Mouse (Mus musculus): ENCODE measurements around the gene Dbn1. TPM values are rescaled to one million over a fixed set of nuclear protein-coding genes. Genes with fewer than 3 reads are reported as not detected.

Gene Dbn1
- polyA plus RNA-seq, 1 experiment, result 809 TPM

GRCm38 (mm10) chr13:55523951-55524600 lies 36.2 kb upstream of the Dbn1 start:
- DNase-seq (ENCODE audit: low read depth), result no peak
- TF ChIP-seq POLR2A (IDR thresholded peaks at IDR 0.05; ENCODE audit: borderline replicate concordance, extremely low read depth, insufficient read depth, insufficient read length, poor library complexity, severe bottlenecking) (no peak), CTCF (IDR thresholded peaks at IDR 0.05; ENCODE audit: borderline replicate concordance, extremely low read depth, insufficient read depth, insufficient read length) (no peak)

- no peak for TF ChIP-seq POLR2A (IDR thresholded peaks at IDR 0.05; ENCODE audit: borderline replicate concordance, extremely low read depth, insufficient read depth, insufficient read length, poor library complexity, severe bottlenecking)
- no peak for TF ChIP-seq CTCF (IDR thresholded peaks at IDR 0.05; ENCODE audit: borderline replicate concordance, extremely low read depth, insufficient read depth, insufficient read length)
- no peak for DNase-seq (ENCODE audit: low read depth)
These were observed 35.4 kb upstream of the Dbn1 start for GRCm38 (mm10) chr13:55523278-55523677.

DNA sequence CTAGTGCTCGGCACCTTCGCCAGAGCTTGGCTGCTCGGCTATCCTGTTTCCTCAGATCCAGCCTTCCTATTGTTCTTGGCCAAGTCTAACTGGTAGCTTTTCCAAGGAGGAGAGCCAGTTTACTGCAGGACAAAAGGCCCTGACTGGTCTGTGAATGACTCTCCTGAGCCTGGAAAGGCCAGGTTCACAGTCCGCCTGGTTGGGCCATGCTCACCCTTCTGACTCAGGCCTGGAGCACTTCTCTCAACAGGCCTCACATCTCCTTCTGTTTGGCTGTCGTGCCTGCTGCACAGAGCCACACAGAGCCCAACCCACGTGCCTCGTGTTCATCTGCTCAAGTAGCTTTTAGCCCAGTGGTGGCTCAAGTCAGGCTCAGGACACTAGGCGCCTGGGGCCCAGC lies 34.8 kb upstream of the Dbn1 start:
- DNase-seq (ENCODE audit: low read depth), result no peak
- TF ChIP-seq CTCF (IDR thresholded peaks at IDR 0.05; ENCODE audit: borderline replicate concordance, extremely low read depth, insufficient read depth, insufficient read length) (no peak), POLR2A (IDR thresholded peaks at IDR 0.05; ENCODE audit: borderline replicate concordance, extremely low read depth, insufficient read depth, insufficient read length, poor library complexity, severe bottlenecking) (no peak)

DNA sequence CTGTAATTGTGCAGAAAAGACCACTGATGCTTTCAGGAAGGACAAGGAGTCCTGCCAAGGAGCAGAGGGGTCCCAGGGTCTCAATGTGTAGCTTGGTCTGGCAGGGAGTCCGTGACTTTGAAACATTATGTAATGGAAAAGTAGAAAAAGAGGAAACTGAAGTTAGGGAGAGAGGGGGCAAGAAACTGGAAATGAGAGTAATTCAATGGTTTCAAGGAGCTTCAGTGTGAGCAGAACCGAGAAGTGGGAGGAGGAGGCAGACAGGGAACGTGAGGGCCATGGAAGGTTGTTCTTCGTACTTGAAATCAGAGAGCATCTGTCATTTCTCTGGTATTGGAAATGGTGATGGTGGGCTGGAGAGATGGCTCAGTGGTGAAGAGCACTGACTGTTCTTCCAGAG lies 31.7 kb upstream of the Dbn1 start:
- TF ChIP-seq POLR2A (IDR thresholded peaks at IDR 0.05; ENCODE audit: borderline replicate concordance, extremely low read depth, insufficient read depth, insufficient read length, poor library complexity, severe bottlenecking), result no peak
- TF ChIP-seq CTCF (IDR thresholded peaks at IDR 0.05; ENCODE audit: borderline replicate concordance, extremely low read depth, insufficient read depth, insufficient read length), result no peak
- DNase-seq (ENCODE audit: low read depth), result no peak

DNA sequence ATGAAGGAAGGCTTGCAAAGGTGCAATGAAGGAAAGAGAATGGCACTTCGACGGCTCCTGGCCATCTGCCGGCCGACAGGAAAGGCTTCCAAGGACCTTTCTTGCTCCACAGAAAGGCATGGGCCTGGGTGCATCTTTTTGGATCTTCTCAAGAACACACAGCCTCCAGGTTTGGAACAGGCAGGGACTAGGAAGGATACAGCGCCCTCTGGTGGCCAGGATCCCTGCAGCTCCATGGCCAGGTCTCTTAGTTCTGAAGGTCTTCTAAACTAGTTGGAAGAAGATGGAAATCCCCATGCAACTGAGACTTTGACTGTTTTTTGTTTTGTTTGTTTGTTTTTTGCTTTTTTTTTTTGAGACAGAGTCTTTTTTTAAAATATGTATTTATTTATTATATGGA lies 29.0 kb upstream of the Dbn1 start:
- peak; percentile 93 for DNase-seq (ENCODE audit: low read depth)
- TF ChIP-seq POLR2A (IDR thresholded peaks at IDR 0.05; ENCODE audit: borderline replicate concordance, extremely low read depth, insufficient read depth, insufficient read length, poor library complexity, severe bottlenecking), result no peak
- TF ChIP-seq CTCF (IDR thresholded peaks at IDR 0.05; ENCODE audit: borderline replicate concordance, extremely low read depth, insufficient read depth, insufficient read length), result peak; percentile 96

DNA sequence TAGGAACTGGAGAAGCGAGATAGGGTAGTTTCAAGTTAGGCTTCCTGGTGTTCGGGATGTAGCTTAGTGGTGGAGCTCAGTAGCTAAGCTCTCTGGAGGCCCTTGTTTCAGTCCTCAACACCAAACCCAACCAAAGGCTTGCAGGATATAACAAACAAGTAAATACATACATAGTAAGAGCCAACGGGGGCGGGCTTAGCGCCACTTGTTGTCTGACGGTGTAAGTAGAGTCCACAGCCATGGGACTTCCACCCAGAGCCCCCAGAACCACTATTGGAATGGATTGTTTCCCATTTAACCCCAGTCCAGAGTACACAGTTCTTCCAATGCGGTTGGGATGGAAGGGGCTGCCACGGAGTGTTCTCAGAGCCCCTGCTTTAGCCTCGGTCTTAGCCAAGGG lies 25.9 kb upstream of the Dbn1 start:
- no peak for DNase-seq (ENCODE audit: low read depth)
- no peak for TF ChIP-seq POLR2A (IDR thresholded peaks at IDR 0.05; ENCODE audit: borderline replicate concordance, extremely low read depth, insufficient read depth, insufficient read length, poor library complexity, severe bottlenecking)
- TF ChIP-seq CTCF (IDR thresholded peaks at IDR 0.05; ENCODE audit: borderline replicate concordance, extremely low read depth, insufficient read depth, insufficient read length), result no peak

DNA sequence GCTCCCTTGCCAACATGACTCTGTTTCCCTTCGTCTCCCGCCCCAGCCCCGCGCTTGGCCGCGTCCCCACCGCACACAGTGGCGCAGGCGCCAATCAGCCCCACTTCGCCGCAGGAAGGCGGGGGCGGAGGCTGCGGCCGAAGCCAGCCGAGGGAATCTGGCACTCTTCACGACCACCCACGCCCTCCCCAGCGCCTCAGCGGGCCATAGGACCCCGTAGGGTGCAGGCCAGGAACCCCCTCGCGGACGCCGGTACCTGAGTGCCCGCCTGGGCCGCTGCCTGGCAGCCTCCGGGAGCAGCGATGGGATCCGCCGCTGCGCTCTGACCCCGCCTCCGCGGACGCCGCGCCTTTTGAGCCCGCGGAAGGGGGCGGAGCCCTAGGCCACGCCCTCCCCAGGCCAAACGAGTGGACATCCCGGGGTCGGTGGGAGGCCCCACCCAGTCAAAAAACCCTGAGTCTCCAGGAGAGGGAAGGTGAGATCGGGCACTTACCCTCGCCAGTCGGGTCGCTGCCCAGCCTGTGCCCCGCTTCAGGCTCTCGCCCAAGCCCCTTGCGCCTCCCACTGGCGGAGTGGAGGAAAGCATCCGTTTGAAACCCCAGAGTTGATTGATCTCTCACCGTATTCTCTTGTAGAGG lies 25.3 kb upstream of the Dbn1 start, which contains the start of gene Pdlim7:
TSS of gene Pdlim7 (minus strand) at position 566 of the 638 bp plus-strand sequence.
- TF ChIP-seq CTCF (IDR thresholded peaks at IDR 0.05; ENCODE audit: borderline replicate concordance, extremely low read depth, insufficient read depth, insufficient read length), result peak; percentile 92
- TF ChIP-seq POLR2A (IDR thresholded peaks at IDR 0.05; ENCODE audit: borderline replicate concordance, extremely low read depth, insufficient read depth, insufficient read length, poor library complexity, severe bottlenecking), result peak; percentile 100
- DNase-seq (ENCODE audit: low read depth), result peak; percentile 89

- DNase-seq (ENCODE audit: low read depth), result peak; percentile 57
- TF ChIP-seq POLR2A (IDR thresholded peaks at IDR 0.05; ENCODE audit: borderline replicate concordance, extremely low read depth, insufficient read depth, insufficient read length, poor library complexity, severe bottlenecking) (no peak), CTCF (IDR thresholded peaks at IDR 0.05; ENCODE audit: borderline replicate concordance, extremely low read depth, insufficient read depth, insufficient read length) (no peak)
These were observed 24.6 kb upstream of the Dbn1 start for GRCm38 (mm10) chr13:55512379-55513031.

GRCm38 (mm10) chr13:55511492-55511861 lies 23.6 kb upstream of the Dbn1 start:
- TF ChIP-seq POLR2A (IDR thresholded peaks at IDR 0.05; ENCODE audit: borderline replicate concordance, extremely low read depth, insufficient read depth, insufficient read length, poor library complexity, severe bottlenecking) (no peak), CTCF (IDR thresholded peaks at IDR 0.05; ENCODE audit: borderline replicate concordance, extremely low read depth, insufficient read depth, insufficient read length) (no peak)
- DNase-seq (ENCODE audit: low read depth), result no peak

GRCm38 (mm10) chr13:55510668-55511491 lies 23.0 kb upstream of the Dbn1 start:
- DNase-seq (ENCODE audit: low read depth), result peak; percentile 89
- TF ChIP-seq POLR2A (IDR thresholded peaks at IDR 0.05; ENCODE audit: borderline replicate concordance, extremely low read depth, insufficient read depth, insufficient read length, poor library complexity, severe bottlenecking) (no peak), CTCF (IDR thresholded peaks at IDR 0.05; ENCODE audit: borderline replicate concordance, extremely low read depth, insufficient read depth, insufficient read length) (no peak)

DNA sequence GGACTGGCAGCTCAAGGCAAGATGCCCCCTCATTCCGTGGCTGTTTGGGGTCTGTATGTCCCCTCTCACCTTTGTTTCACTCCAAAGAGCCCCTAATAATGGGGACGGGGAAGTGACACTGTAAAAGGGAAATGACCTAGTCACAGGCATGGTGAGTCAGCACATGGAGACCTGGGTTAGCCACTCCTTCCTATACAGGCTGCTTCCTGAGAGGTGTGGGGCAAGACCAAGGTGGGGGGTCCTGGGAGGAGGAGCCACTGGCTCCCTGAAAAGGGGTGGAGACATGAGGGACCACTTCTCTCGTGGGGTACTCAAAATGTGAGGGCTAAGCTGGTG lies 22.4 kb upstream of the Dbn1 start:
- DNase-seq (ENCODE audit: low read depth), result no peak
- TF ChIP-seq POLR2A (IDR thresholded peaks at IDR 0.05; ENCODE audit: borderline replicate concordance, extremely low read depth, insufficient read depth, insufficient read length, poor library complexity, severe bottlenecking), result no peak
- no peak for TF ChIP-seq CTCF (IDR thresholded peaks at IDR 0.05; ENCODE audit: borderline replicate concordance, extremely low read depth, insufficient read depth, insufficient read length)

Data from brain, embryonic 14.5 days (tissue).